In the genomic region with DNA sequence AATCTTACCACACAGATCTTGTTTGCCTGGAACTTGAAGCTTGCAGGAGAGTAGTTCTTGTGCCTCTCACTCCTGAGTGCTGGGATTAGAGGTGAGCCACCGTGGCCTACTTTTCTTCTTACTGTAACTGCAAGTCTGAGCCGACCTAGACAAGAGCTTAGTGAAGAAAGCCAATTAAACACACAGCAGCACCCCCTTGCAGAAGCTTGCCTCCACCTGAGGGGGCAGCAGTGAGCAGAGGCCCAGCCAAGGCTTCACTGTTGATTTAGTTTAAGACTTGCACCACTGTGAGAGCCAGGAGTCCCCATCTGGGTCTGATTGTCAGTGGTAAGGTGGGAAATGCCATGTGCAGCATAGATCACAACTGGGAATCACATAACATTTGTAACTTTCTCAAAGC, we compare ENCODE assay signal across 8 mouse cellular contexts. TPM values are rescaled to one million over a fixed set of nuclear protein-coding genes. Genes with fewer than 3 reads are reported as not detected.
DNase-seq lines count a peak whose midpoint lies in the region; ATAC-seq and TF ChIP-seq lines count a peak whose summit lies in the region.

No protein-coding gene starts in this region.

- TF ChIP-seq CTCF in thymus, adult 2 months (IDR thresholded peaks at IDR 0.05; ENCODE audit: borderline replicate concordance, control insufficient read depth, extremely low read depth, insufficient read depth, low read length, poor library complexity) = peak; percentile 83; the same call in 1 of the 2 replicates

- TF ChIP-seq POLR2A in thymus, adult 2 months (IDR thresholded peaks at IDR 0.05; ENCODE audit: control insufficient read depth, extremely low read depth, insufficient read depth, low read length, poor library complexity) = no peak

- no peak overlapping the region for H3K9ac ChIP-seq in midbrain, embryonic 11.5 days (ENCODE audit: low read length)
- no peak overlapping the region for H3K9ac ChIP-seq in midbrain, embryonic 15.5 days
- H3K9ac ChIP-seq in neural tube, embryonic 11.5 days (ENCODE audit: low read length) = no peak overlapping the region

- no peak overlapping the region for H3K27ac ChIP-seq in midbrain, embryonic 11.5 days (ENCODE audit: low read depth, low read length)
- no peak overlapping the region for H3K27ac ChIP-seq in midbrain, embryonic 15.5 days
- H3K27ac ChIP-seq in embryonic facial prominence, embryonic 10.5 days (replicated peaks) = no peak overlapping the region
- no peak overlapping the region for H3K27ac ChIP-seq in neural tube, embryonic 11.5 days (ENCODE audit: low read depth, low read length)
- H3K27ac ChIP-seq in thymus, adult 2 months (ENCODE audit: control insufficient read depth, insufficient read depth, low read length) = no peak overlapping the region

- no peak overlapping the region for H3K4me2 ChIP-seq in midbrain, embryonic 11.5 days
- H3K4me2 ChIP-seq in midbrain, embryonic 15.5 days = no peak overlapping the region
- H3K4me2 ChIP-seq in neural tube, embryonic 11.5 days (ENCODE audit: low read depth) = no peak overlapping the region

- H3K9me3 ChIP-seq in midbrain, embryonic 11.5 days (ENCODE audit: control insufficient read depth, low read length) = no peaks in the 10 kb centered on the region
- no peaks in the 10 kb centered on the region for H3K9me3 ChIP-seq in midbrain, embryonic 15.5 days
- H3K9me3 ChIP-seq in embryonic facial prominence, embryonic 10.5 days = no peaks in the 10 kb centered on the region
- no peaks in the 10 kb centered on the region for H3K9me3 ChIP-seq in neural tube, embryonic 11.5 days (ENCODE audit: control insufficient read depth, low read length)

- peak; percentile 94 for DNase-seq in midbrain, embryonic 11.5 days (ENCODE audit: low spot score, missing footprints)
- DNase-seq in adrenal gland, postnatal 14 days = peak; percentile 80
- DNase-seq in embryonic facial prominence, embryonic 10.5 days (ENCODE audit: low spot score) = peak; percentile 83
- peak; percentile 44 for DNase-seq in hindlimb bud, embryonic 11.5 days (ENCODE audit: extremely low spot score, low read depth, low spot score)
- peak; percentile 76 for DNase-seq in liver
- DNase-seq in neural tube, embryonic 11.5 days (ENCODE audit: low spot score) = peak; percentile 68
- peak; percentile 76 for DNase-seq in thymus, adult 2 months

- peaks cover 10% of the 10 kb centered on the region; the same call in 1 of the 2 replicates for H3K36me3 ChIP-seq in midbrain, embryonic 11.5 days (ENCODE audit: control insufficient read depth, insufficient read depth, low read length)
- no peaks in the 10 kb centered on the region for H3K36me3 ChIP-seq in midbrain, embryonic 15.5 days (replicated peaks)
- H3K36me3 ChIP-seq in embryonic facial prominence, embryonic 10.5 days (replicated peaks) = peaks cover 87% of the 10 kb centered on the region
- no peaks in the 10 kb centered on the region for H3K36me3 ChIP-seq in neural tube, embryonic 11.5 days (ENCODE audit: control insufficient read depth, insufficient read depth, low read length)
- H3K36me3 ChIP-seq in thymus, adult 2 months (ENCODE audit: control insufficient read depth, insufficient read depth, low read length) = peaks cover 26% of the 10 kb centered on the region

- peak; percentile 24; the same call in 1 of the 2 replicates for ATAC-seq in midbrain, embryonic 11.5 days (ENCODE audit: low FRiP score)
- no peak; the same call in 1 of the 2 replicates for ATAC-seq in midbrain, embryonic 15.5 days (replicated peaks)
- no peak for ATAC-seq in neural tube, embryonic 11.5 days (ENCODE audit: insufficient read depth, low FRiP score, low TSS enrichment)

- no peaks in the 10 kb centered on the region for H3K4me1 ChIP-seq in midbrain, embryonic 11.5 days (ENCODE audit: control insufficient read depth, insufficient read depth, low read length)
- H3K4me1 ChIP-seq in midbrain, embryonic 15.5 days = no peaks in the 10 kb centered on the region
- no peaks in the 10 kb centered on the region for H3K4me1 ChIP-seq in embryonic facial prominence, embryonic 10.5 days
- H3K4me1 ChIP-seq in neural tube, embryonic 11.5 days (ENCODE audit: control insufficient read depth, insufficient read depth, low read length) = no peaks in the 10 kb centered on the region
- H3K4me1 ChIP-seq in thymus, adult 2 months (replicated peaks; ENCODE audit: control insufficient read depth, insufficient read depth, low read length) = no peaks in the 10 kb centered on the region

- no peak overlapping the region for H3K4me3 ChIP-seq in midbrain, embryonic 11.5 days (ENCODE audit: low read depth, low read length)
- no peak overlapping the region for H3K4me3 ChIP-seq in midbrain, embryonic 15.5 days
- H3K4me3 ChIP-seq in embryonic facial prominence, embryonic 10.5 days = no peak overlapping the region
- no peak overlapping the region for H3K4me3 ChIP-seq in neural tube, embryonic 11.5 days (ENCODE audit: low read depth, low read length)
- H3K4me3 ChIP-seq in thymus, adult 2 months (ENCODE audit: control insufficient read depth, insufficient read depth, low read length) = no peak overlapping the region

- WGBS in midbrain, embryonic 11.5 days = 36% methylated on average over 2 of the region's 2 CpGs
- 19% methylated on average over 2 of the region's 2 CpGs for WGBS in midbrain, embryonic 15.5 days
- 33% methylated on average over 2 of the region's 2 CpGs for WGBS in embryonic facial prominence, embryonic 10.5 days
- 42% methylated on average over 2 of the region's 2 CpGs for WGBS in neural tube, embryonic 11.5 days
- 30% methylated on average over 2 of the region's 2 CpGs for whole genome bisulfite sequencing in thymus, adult 2 months

- H3K27me3 ChIP-seq in midbrain, embryonic 11.5 days (ENCODE audit: control insufficient read depth, insufficient read depth, low read length) = no peaks in the 10 kb centered on the region
- no peaks in the 10 kb centered on the region for H3K27me3 ChIP-seq in midbrain, embryonic 15.5 days (replicated peaks)
- H3K27me3 ChIP-seq in embryonic facial prominence, embryonic 10.5 days (replicated peaks; ENCODE audit: low read depth, poor library complexity, severe bottlenecking) = no peaks in the 10 kb centered on the region
- no peaks in the 10 kb centered on the region for H3K27me3 ChIP-seq in neural tube, embryonic 11.5 days (ENCODE audit: control insufficient read depth, insufficient read depth, low read length)
- no peaks in the 10 kb centered on the region for H3K27me3 ChIP-seq in thymus, adult 2 months (ENCODE audit: control insufficient read depth, insufficient read depth, low read length)

RNA-seq across cellular contexts. Expression of gene Kif14, which starts 58.8 kb away (rescaled TPM):
- polyA plus RNA-seq in midbrain, embryonic 11.5 days (2014; fragmentation: Nextera tagmentation; extraction: Ambion mirVana) = 7.4 and 8.0 TPM in 2 replicates
- 0.53 and 0.66 TPM in 2 replicates for polyA plus RNA-seq in midbrain, embryonic 15.5 days (2015; fragmentation: Nextera tagmentation; extraction: Ambion mirVana)
- total RNA-seq in adrenal gland, postnatal 14 days (2021) = 3.9 and 4.8 TPM in 2 replicates
- 8.6 and 10.5 TPM in 2 replicates for polyA plus RNA-seq in embryonic facial prominence, embryonic 10.5 days (2016; fragmentation: Nextera tagmentation; extraction: Ambion mirVana)
- 7.0 and 9.0 TPM in 2 replicates for polyA plus RNA-seq in neural tube, embryonic 11.5 days (2014; fragmentation: Nextera tagmentation; extraction: Ambion mirVana)
- 3.7 and 4.7 TPM in 2 replicates for polyA plus RNA-seq in thymus, adult 2 months (2012; rRNA removed)

Comparison
In these comparisons a context has a peak if more than half of its experiments do, and no peak if none do; other contexts are left out.
1. DNase-seq: peak in every context shown above with its lines; median percentile 94 in midbrain, embryonic 11.5 days; 83 in embryonic facial prominence, embryonic 10.5 days; 80 in adrenal gland, postnatal 14 days; 76 in liver; 76 in thymus, adult 2 months; 68 in neural tube, embryonic 11.5 days; 44 in hindlimb bud, embryonic 11.5 days.